Mouse (Mus musculus) testis, adult 2 months (tissue): ENCODE results near the gene Auts2.

ENCODE experiments used
- CTCF ChIP-seq: fragments of 200-500 bp; IDR thresholded peaks from 2 replicates; pipeline ENCODE4 v1.5.1; 2012; ENCODE audit warnings: low read depth, mild to moderate bottlenecking, inconsistent platforms, low read length, moderate library complexity; ENCODE audit not compliant: control insufficient read depth, insufficient read depth, insufficient replicate concordance
- POLR2A ChIP-seq: fragments of 200-500 bp; IDR thresholded peaks from 2 replicates; pipeline ENCODE4 v1.6.1; 2012; ENCODE audit warnings: low read depth, mild to moderate bottlenecking, inconsistent platforms, low read length, moderate library complexity; ENCODE audit not compliant: control insufficient read depth

GRCm38 (mm10) chr5:132335719-132336118 lies 207.4 kb downstream of the Auts2 start:
- TF ChIP-seq POLR2A (no peak), CTCF (no peak)
